Mouse (Mus musculus): Measurements from ENCODE around the gene Hexim1. TPM values are rescaled to one million over a fixed set of nuclear protein-coding genes. Genes with fewer than 3 reads are reported as not detected.
A peak's percentile ranks its signal among the peaks of the same experiment; 100 is the strongest.

Gene Hexim1
- polyA plus RNA-seq, 1 experiment from 2014 or later, result 3.7 TPM

- no peak overlapping the region for H3K4me2 ChIP-seq
- no peak overlapping the region for H3K27ac ChIP-seq
- no peaks in the 10 kb centered on the region for H3K9me3 ChIP-seq
- peaks cover 32% of the 10 kb centered on the region for H3K27me3 ChIP-seq (replicated peaks)
- ATAC-seq (replicated peaks), result no peak
- no peak overlapping the region for H3K4me3 ChIP-seq
- peaks cover 42% of the 10 kb centered on the region for H3K4me1 ChIP-seq
- no peaks in the 10 kb centered on the region for H3K36me3 ChIP-seq (replicated peaks)
- WGBS, result 85% methylated on average over 4 of the region's 4 CpGs
- H3K9ac ChIP-seq, result no peak overlapping the region
Observed at GRCm38 (mm10) chr11:103113771-103114170, 2.3 kb upstream of the Hexim1 start.

GRCm38 (mm10) chr11:103114270-103114943, 1.6 kb upstream of the Hexim1 start:
- Histone ChIP-seq H3K4me3 (peak overlapping the region; percentile 76), H3K27me3 (replicated peaks) (peaks cover 32% of the 10 kb centered on the region), H3K4me1 (peaks cover 46% of the 10 kb centered on the region), H3K9ac (peak overlapping the region; percentile 91; the same call in 1 of the 2 replicates), H3K9me3 (no peaks in the 10 kb centered on the region), H3K27ac (peak overlapping the region; percentile 97), H3K36me3 (replicated peaks) (no peaks in the 10 kb centered on the region), H3K4me2 (peak overlapping the region; percentile 67)
- no peak for ATAC-seq (replicated peaks)
- WGBS, result 84% methylated on average over 11 of the region's 11 CpGs

- WGBS, result 1% methylated on average over 34 of the region's 34 CpGs
Observed at GRCm38 (mm10) chr11:103115163-103116007, 646 bp upstream of the Hexim1 start.

GRCm38 (mm10) chr11:103116959-103117590, 1.0 kb downstream of the Hexim1 start:
- H3K4me3 ChIP-seq, result peak overlapping the region; percentile 76
- H3K27me3 ChIP-seq (replicated peaks), result peaks cover 19% of the 10 kb centered on the region
- H3K4me2 ChIP-seq, result peak overlapping the region; percentile 96
- H3K9me3 ChIP-seq, result no peaks in the 10 kb centered on the region
- ATAC-seq (replicated peaks), result peak; percentile 35; the same call in 1 of the 2 replicates
- peak overlapping the region; percentile 65 for H3K9ac ChIP-seq
- H3K36me3 ChIP-seq (replicated peaks), result no peaks in the 10 kb centered on the region
- WGBS, result under 1% methylated on average over 35 of the region's 35 CpGs
- H3K4me1 ChIP-seq, result peaks cover 44% of the 10 kb centered on the region
- H3K27ac ChIP-seq, result peak overlapping the region; percentile 92

More at GRCm38 (mm10) chr11:103115163-103116007, 646 bp upstream of the Hexim1 start:
- ATAC-seq (replicated peaks), result peak; percentile 85
- Histone ChIP-seq H3K4me1 (peaks cover 49% of the 10 kb centered on the region), H3K27ac (peak overlapping the region; percentile 97), H3K4me3 (peak overlapping the region; percentile 76), H3K36me3 (replicated peaks) (no peaks in the 10 kb centered on the region), H3K27me3 (replicated peaks) (peaks cover 32% of the 10 kb centered on the region), H3K9me3 (no peaks in the 10 kb centered on the region), H3K9ac (peak overlapping the region; percentile 91), H3K4me2 (peak overlapping the region; percentile 67)

GRCm38 (mm10) chr11:103117591-103118009, 1.6 kb downstream of the Hexim1 start:
- H3K27ac ChIP-seq, result 0 out of 2 replicates have a peak overlapping the region, but pooled peaks have one; percentile 49
- WGBS, result under 1% methylated on average over 38 of the region's 38 CpGs
- ATAC-seq (replicated peaks), result no peak
- peak overlapping the region; percentile 65 for H3K9ac ChIP-seq
- peak overlapping the region; percentile 96 for H3K4me2 ChIP-seq
- H3K9me3 ChIP-seq, result no peaks in the 10 kb centered on the region
- H3K4me3 ChIP-seq, result peak overlapping the region; percentile 76
- peaks cover 39% of the 10 kb centered on the region for H3K4me1 ChIP-seq
- peaks cover 13% of the 10 kb centered on the region for H3K27me3 ChIP-seq (replicated peaks)
- no peaks in the 10 kb centered on the region for H3K36me3 ChIP-seq (replicated peaks)

DNA sequence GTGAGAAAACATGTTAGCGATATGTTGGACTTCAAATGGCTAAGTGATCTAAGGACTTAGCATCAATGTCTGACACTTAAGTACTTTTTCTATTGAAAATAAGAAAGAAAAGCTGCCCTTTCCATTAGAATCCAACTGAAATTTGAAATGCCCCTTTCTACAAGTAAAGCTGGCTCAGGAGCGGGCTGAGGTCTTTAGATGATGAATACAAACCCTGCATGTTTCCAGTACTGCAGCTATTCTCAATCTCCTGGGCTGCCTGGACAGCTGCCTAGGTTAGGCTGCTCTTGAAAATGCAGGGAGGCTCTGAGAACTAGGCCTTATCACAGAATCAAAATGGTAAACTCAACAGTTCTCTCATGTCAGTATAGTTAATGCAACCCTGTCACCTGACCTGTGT, 2.8 kb downstream of the Hexim1 start:
- H3K9ac ChIP-seq, result no peak overlapping the region; the same call in 1 of the 2 replicates
- H3K27me3 ChIP-seq (replicated peaks), result peaks cover 1% of the 10 kb centered on the region; the same call in 1 of the 2 replicates
- H3K4me2 ChIP-seq, result peak overlapping the region; percentile 96
- no peak for ATAC-seq (replicated peaks)
- WGBS, result 82% methylated on average over 2 of the region's 2 CpGs
- no peak overlapping the region for H3K27ac ChIP-seq
- H3K36me3 ChIP-seq (replicated peaks), result no peaks in the 10 kb centered on the region
- H3K4me1 ChIP-seq, result peaks cover 35% of the 10 kb centered on the region
- H3K4me3 ChIP-seq, result 0 out of 2 replicates have a peak overlapping the region, but pooled peaks have one; percentile 76
- no peaks in the 10 kb centered on the region for H3K9me3 ChIP-seq

DNA sequence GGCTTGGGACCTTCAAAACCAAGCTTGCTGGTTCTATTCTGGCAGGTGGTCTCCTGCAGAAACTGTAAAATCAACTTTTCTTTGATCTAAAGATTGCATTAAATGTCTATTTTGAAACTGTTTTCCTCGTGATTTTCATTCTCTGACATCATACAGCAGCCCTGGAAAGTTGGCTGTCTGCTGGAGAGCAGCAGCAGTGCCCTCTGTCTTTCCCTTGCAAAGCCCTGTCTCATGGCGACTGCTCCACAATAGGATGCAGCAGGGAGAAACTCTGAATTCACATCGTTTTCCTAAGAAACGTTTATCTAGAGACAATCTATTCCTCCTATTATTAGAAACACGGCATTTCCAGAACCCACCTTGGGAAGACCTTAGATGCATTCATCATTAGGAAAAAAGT, 3.6 kb downstream of the Hexim1 start:
- Histone ChIP-seq H3K36me3 (replicated peaks) (no peaks in the 10 kb centered on the region), H3K4me1 (peaks cover 34% of the 10 kb centered on the region), H3K9me3 (no peaks in the 10 kb centered on the region), H3K27me3 (replicated peaks) (no peaks in the 10 kb centered on the region), H3K9ac (no peak overlapping the region), H3K27ac (no peak overlapping the region), H3K4me2 (no peak overlapping the region), H3K4me3 (no peak overlapping the region)
- ATAC-seq (replicated peaks), result no peak
- 51% methylated on average over 5 of the region's 5 CpGs for WGBS

- Histone ChIP-seq H3K4me3 (no peak overlapping the region), H3K27me3 (replicated peaks) (no peaks in the 10 kb centered on the region), H3K36me3 (replicated peaks) (no peaks in the 10 kb centered on the region), H3K9me3 (no peaks in the 10 kb centered on the region), H3K9ac (no peak overlapping the region), H3K27ac (no peak overlapping the region), H3K4me1 (peaks cover 30% of the 10 kb centered on the region), H3K4me2 (no peak overlapping the region)
- ATAC-seq (replicated peaks), result no peak
- 74% methylated on average over 5 of the region's 5 CpGs for WGBS
Observed at GRCm38 (mm10) chr11:103120315-103120714, 4.3 kb downstream of the Hexim1 start.

DNA sequence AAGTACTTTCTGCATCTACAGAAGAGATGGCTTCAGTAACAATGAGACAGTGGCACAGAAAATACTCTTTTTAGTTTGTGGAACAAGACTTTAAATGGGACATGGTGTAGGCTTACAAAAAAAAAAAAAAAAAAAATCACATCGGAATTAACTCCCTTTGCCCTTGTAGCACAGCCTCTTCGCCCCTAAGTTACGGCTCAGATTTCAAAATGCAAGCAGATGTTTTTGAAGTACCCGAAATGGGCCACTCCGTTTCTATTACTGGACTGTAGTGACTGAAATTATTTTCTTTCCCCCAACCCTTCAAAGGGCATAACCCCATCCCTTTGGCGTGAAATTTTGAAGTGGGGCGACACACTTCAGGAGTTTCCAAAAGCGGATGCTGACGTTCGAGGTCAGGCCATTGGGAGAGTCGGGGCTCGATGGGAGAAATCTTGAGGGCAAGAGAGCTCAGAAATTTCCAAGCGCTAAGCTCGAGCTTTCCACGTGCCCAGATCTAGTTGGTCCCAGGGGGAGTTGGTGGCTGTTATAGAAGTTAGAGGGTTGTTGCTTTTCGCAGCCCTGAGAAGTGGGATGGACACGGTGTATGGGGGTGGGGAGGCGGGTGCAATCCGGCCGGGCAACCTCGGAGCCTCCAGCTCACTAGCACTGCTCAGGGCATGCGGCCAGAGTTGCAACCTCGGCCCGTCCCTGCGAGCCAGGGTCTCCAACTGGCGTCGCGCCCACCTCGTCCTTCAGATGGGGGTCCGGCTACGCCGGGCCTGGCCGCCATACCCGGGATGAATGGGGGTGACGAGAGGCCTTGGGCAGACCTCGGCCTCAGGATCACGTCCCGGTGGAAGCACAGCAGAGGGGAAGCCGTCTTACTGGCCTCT, 15.9 kb downstream of the Hexim1 start, which contains the start of gene Hexim2:
TSS of gene Hexim2 (plus strand) at position 729 of the 875 bp plus-strand sequence.
- H3K36me3 ChIP-seq (replicated peaks), result no peaks in the 10 kb centered on the region
- no peaks in the 10 kb centered on the region for H3K9me3 ChIP-seq
- peak within 1 kb of the TSS; percentile 64 for H3K4me2 ChIP-seq
- H3K4me1 ChIP-seq, result peaks cover 38% of the 10 kb centered on the region
- 1% methylated on average over 39 of the region's 39 CpGs for WGBS
- H3K27ac ChIP-seq, result peak within 1 kb of the TSS; percentile 98
- ATAC-seq (replicated peaks), result peak; percentile 70
- H3K9ac ChIP-seq, result peak within 1 kb of the TSS; percentile 99
- H3K27me3 ChIP-seq (replicated peaks), result no peaks in the 10 kb centered on the region
- H3K4me3 ChIP-seq, result peak within 1 kb of the TSS; percentile 90

DNA sequence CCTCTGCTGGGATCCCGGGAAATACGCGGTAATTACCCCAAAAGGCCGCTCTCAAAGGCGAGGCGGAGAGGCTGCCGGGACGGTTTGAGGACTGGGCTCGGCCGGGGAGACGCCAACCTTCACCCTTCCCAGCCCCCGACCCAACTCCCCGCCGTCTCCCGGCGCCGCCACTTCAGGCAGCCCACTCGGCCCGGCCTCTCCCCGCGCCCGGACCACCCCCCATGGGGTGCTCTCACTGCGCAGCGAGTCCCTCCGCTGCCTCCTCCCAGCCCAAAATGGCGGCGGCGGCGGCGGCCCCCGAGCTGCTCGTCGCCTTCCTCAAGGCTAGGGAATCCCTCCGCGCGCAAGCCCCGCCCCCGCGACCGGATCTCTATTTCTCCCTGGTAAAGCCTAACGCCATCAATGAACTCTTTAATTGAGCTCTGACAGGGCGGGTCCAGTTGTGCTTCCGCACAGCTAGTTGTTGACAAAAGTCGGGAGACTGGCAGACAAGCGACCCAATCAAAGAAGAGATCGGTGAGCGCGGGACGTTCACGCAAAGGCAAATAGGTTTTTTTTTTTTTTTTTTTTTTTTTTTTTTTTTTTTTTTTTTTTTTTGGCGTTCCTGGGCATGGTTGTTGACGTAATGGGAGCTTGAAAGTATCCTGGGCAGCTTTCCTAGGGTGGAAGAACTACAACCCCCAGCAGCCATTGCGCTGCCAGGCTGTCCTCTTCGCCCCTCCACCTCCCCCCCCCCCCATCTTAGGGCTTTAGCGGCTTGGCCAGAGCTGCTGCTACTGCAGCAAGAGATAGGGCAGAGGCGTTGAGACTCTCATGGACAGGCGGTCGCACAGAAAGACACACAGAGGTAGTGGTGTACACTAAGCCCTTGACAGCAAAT, 16.8 kb downstream of the Hexim1 start:
- Histone ChIP-seq H3K4me1 (peaks cover 38% of the 10 kb centered on the region), H3K9me3 (no peaks in the 10 kb centered on the region), H3K4me3 (peak overlapping the region; percentile 90), H3K4me2 (peak overlapping the region; percentile 64), H3K27me3 (replicated peaks) (no peaks in the 10 kb centered on the region), H3K36me3 (replicated peaks) (no peaks in the 10 kb centered on the region), H3K27ac (peak overlapping the region; percentile 98), H3K9ac (peak overlapping the region; percentile 99)
- under 1% methylated on average over 58 of the region's 58 CpGs for WGBS
- ATAC-seq (replicated peaks), result peak; percentile 95

Data from midbrain, embryonic 15.5 days (tissue).